Mouse (Mus musculus) spleen, adult 2 months (tissue): ENCODE data around the gene Adal. TPM values are rescaled to one million over a fixed set of nuclear protein-coding genes. Genes with fewer than 3 reads are reported as not detected.

Source experiments
- DNase-seq, 2 experiments: peaks; one replicate each; pipeline versions ENCODE4 v3.0.0 to v3.0.0-alpha.2; 2012 to 2021; ENCODE audit warnings: low spot score in 2 of 2, low read depth in 1 of 2
- H3K27ac ChIP-seq: fragments of 200-500 bp; 2 replicates; pipeline ENCODE4 v1.5.1; 2012; ENCODE audit warnings: low read length, inconsistent platforms; ENCODE audit not compliant: insufficient read depth
- H3K27me3 ChIP-seq: fragments of 200-500 bp; 2 replicates; pipeline ENCODE4 v1.6.1; 2012; ENCODE audit warnings: mild to moderate bottlenecking, moderate library complexity, low read length, inconsistent platforms; ENCODE audit not compliant: control insufficient read depth, insufficient read depth
- H3K36me3 ChIP-seq: fragments of 200-500 bp; 2 replicates; pipeline ENCODE4 v1.6.1; 2012; ENCODE audit warnings: mild to moderate bottlenecking, low read length, inconsistent platforms; ENCODE audit not compliant: control insufficient read depth, insufficient read depth
- H3K4me1 ChIP-seq: fragments of 200-500 bp; 2 replicates; pipeline ENCODE4 v1.6.1; 2011; ENCODE audit warnings: inconsistent platforms; ENCODE audit not compliant: control insufficient read depth, insufficient read depth, insufficient read length
- H3K4me3 ChIP-seq: fragments of 200-500 bp; 2 replicates; pipeline ENCODE4 v1.5.1; 2011; ENCODE audit warnings: mild to moderate bottlenecking, inconsistent platforms; ENCODE audit not compliant: insufficient read depth, insufficient read length; ENCODE audit errors: extremely low read depth
- CTCF ChIP-seq: fragments of 200-500 bp; IDR thresholded peaks from 2 replicates; pipeline ENCODE4 v1.5.1; 2011; ENCODE audit warnings: mild to moderate bottlenecking, inconsistent platforms; ENCODE audit not compliant: insufficient read depth, insufficient read length, insufficient replicate concordance; ENCODE audit errors: extremely low read depth
- POLR2A ChIP-seq: fragments of 200-500 bp; IDR thresholded peaks from 2 replicates; pipeline ENCODE4 v1.6.1; 2011; ENCODE audit warnings: low read depth, low read length, inconsistent platforms
- WGBS: fragments of 180-500 bp; shearing (Covaris S2); methylation state at CpG from one replicate; pipeline ENCODE4 v1.1.7; 2018; 5-methylcytosine and 5-hydroxymethylcytosine counted together
- polyA plus RNA-seq: library from polyadenylated mRNA; depleted of rRNA; stranded (reverse); fragments of >200 nt; gene quantifications from 2 replicates; pipeline ENCODE4 v1.2.3, GENCODE M21; 2012; rRNA removed

The Adal gene
- polyA plus RNA-seq, 1 experiment = 3.7 TPM

GRCm38 (mm10) chr2:121178828-121179479 is 38.7 kb downstream of the Adal start:
- no peaks in the 10 kb centered on the region for H3K27me3 ChIP-seq
- TF ChIP-seq CTCF (no peak), POLR2A (no peak)
- no peak for DNase-seq
- H3K36me3 ChIP-seq = peaks cover 40% of the 10 kb centered on the region
- no peak overlapping the region for H3K27ac ChIP-seq
- WGBS = 89% methylated on average over 3 of the region's 3 CpGs
- no peaks in the 10 kb centered on the region for H3K4me1 ChIP-seq
- no peak overlapping the region for H3K4me3 ChIP-seq

- Histone ChIP-seq H3K4me3 (no peak overlapping the region), H3K27ac (no peak overlapping the region), H3K27me3 (no peaks in the 10 kb centered on the region), H3K36me3 (peaks cover 34% of the 10 kb centered on the region), H3K4me1 (no peaks in the 10 kb centered on the region)
- TF ChIP-seq CTCF (no peak), POLR2A (no peak)
- WGBS = 95% methylated on average over 5 of the region's 5 CpGs
- DNase-seq = no peak
These were observed 43.2 kb downstream of the Adal start for GRCm38 (mm10) chr2:121183431-121183830.

GRCm38 (mm10) chr2:121184142-121184541 is 43.9 kb downstream of the Adal start:
- Histone ChIP-seq H3K4me1 (no peaks in the 10 kb centered on the region), H3K36me3 (peaks cover 35% of the 10 kb centered on the region), H3K27ac (no peak overlapping the region), H3K4me3 (no peak overlapping the region), H3K27me3 (no peaks in the 10 kb centered on the region)
- no peak for DNase-seq
- TF ChIP-seq POLR2A = no peak
- no peak for TF ChIP-seq CTCF
- 96% methylated on average over 7 of the region's 7 CpGs for WGBS

DNA sequence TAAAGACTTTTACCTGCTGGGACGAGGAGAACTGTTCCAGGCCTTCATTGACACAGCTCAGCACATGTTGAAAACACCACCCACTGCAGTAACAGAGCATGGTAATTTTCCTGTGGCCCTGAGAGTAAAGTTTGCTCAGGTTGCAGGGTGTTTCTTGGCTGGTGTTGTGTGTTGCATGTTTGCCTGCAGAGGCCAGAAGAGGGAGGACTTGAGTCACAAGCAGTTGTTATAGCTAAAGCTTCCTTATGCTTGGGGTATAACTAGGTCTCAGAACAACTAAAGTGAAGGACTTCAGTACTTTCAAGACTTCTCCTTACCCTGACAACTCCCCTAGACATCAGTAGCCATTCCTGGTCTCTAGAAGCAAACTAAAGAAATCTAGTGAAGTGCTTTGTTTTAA is 48.3 kb downstream of the Adal start:
- no peak for DNase-seq
- WGBS = 91% methylated on average over 1 of the region's 1 CpGs
- TF ChIP-seq POLR2A (no peak), CTCF (no peak)
- peaks cover 39% of the 10 kb centered on the region for H3K36me3 ChIP-seq
- no peak overlapping the region for H3K4me3 ChIP-seq
- H3K4me1 ChIP-seq = no peaks in the 10 kb centered on the region
- no peak overlapping the region for H3K27ac ChIP-seq
- no peaks in the 10 kb centered on the region for H3K27me3 ChIP-seq

GRCm38 (mm10) chr2:121195466-121195865 is 55.2 kb downstream of the Adal start:
- DNase-seq = no peak
- H3K27ac ChIP-seq = no peak overlapping the region
- H3K36me3 ChIP-seq = peaks cover 55% of the 10 kb centered on the region
- no peak overlapping the region for H3K4me3 ChIP-seq
- TF ChIP-seq CTCF (no peak), POLR2A (no peak)
- 91% methylated on average over 9 of the region's 9 CpGs for WGBS
- no peaks in the 10 kb centered on the region for H3K4me1 ChIP-seq
- H3K27me3 ChIP-seq = no peaks in the 10 kb centered on the region

GRCm38 (mm10) chr2:121204276-121204675 is 64.0 kb downstream of the Adal start:
- Histone ChIP-seq H3K4me1 (no peaks in the 10 kb centered on the region), H3K27ac (no peak overlapping the region), H3K4me3 (no peak overlapping the region), H3K27me3 (no peaks in the 10 kb centered on the region), H3K36me3 (peaks cover 23% of the 10 kb centered on the region)
- 95% methylated on average over 17 of the region's 17 CpGs for WGBS
- TF ChIP-seq POLR2A = no peak
- no peak for TF ChIP-seq CTCF
- DNase-seq = no peak

Other genes starting within 250 kb of the Adal start
- gene Ubr1, start 169.7 kb upstream of the Adal start, polyA plus RNA-seq = 25.3 and 31.5 TPM in 2 replicates
- 4.9 and 5.5 TPM in 2 replicates for gene Tmem62, start 163.4 kb upstream of the Adal start, polyA plus RNA-seq
- gene Ccndbp1, start 132.0 kb upstream of the Adal start, polyA plus RNA-seq = 27.7 and 33.5 TPM in 2 replicates
- gene Epb42, start 103.4 kb upstream of the Adal start, polyA plus RNA-seq = 23.4 and 37.1 TPM in 2 replicates
- 0.02 TPM in 1 of 2 replicates, not detected in the other for gene Tgm5, start 54.6 kb upstream of the Adal start, polyA plus RNA-seq
- not detected in 2 replicates for gene Tgm7, start 30.6 kb upstream of the Adal start, polyA plus RNA-seq
- 6.8 and 10.8 TPM in 2 replicates for gene Lcmt2, start 225 bp downstream of the Adal start, polyA plus RNA-seq
- 35.7 and 37.1 TPM in 2 replicates for gene Tubgcp4, start 30.2 kb downstream of the Adal start, polyA plus RNA-seq
- gene Zscan29, start 30.7 kb downstream of the Adal start, polyA plus RNA-seq = 3.1 and 3.5 TPM in 2 replicates
- gene Trp53bp1, start 131.0 kb downstream of the Adal start, polyA plus RNA-seq = 16.5 and 21.1 TPM in 2 replicates
- gene Map1a, start 149.2 kb downstream of the Adal start, polyA plus RNA-seq = 1.2 and 1.3 TPM in 2 replicates
- gene Ppip5k1, start 215.0 kb downstream of the Adal start, polyA plus RNA-seq = 8.7 and 9.3 TPM in 2 replicates
- gene Ckmt1, start 217.3 kb downstream of the Adal start, polyA plus RNA-seq = 0.36 and 0.43 TPM in 2 replicates
- gene Strc, start 246.7 kb downstream of the Adal start, polyA plus RNA-seq = 0.05 and 0.07 TPM in 2 replicates